In the genomic region with DNA sequence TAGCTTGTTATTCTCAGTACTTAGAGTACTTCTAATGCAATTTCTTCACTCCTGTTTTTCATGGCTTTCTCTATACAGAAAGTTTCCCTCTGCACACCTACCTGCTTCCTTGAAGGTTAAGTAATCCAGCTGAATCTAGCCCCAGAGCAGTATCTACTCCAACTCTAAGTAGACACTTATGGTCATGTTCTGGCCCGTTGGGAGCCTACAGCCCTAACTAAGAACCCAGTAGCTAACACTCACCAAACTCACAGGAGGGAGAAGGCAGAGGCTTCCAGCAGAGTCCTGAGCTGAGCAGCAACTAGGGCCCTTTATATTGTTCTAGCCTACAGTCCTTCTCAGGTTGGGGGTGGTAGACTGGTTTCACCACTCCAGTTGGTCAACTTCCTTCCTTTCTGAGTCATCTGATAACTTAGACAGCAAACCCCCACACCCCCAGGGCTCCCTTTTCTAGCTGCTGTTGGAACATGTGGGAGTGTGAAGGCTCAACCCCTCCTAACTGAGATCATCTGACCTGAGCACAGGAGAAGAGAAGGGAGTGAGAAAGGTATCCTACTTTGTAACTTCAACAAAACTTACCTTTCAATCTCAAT, we compare ENCODE assay signal across 36 mouse cellular contexts. TPM values are rescaled to one million over a fixed set of nuclear protein-coding genes. Genes with fewer than 3 reads are reported as not detected.
DNase-seq lines count a peak whose midpoint lies in the region; ATAC-seq lines count a peak whose summit lies in the region.
"Had no signal": no experiment of that assay in that cellular context is flagged by ENCODE, and none has a peak within 500 bp of the region (broad histone marks: within the 10 kb centered on the region; RNA-seq: fewer than 3 reads in every experiment).

Ivl (minus strand) TSS at position 287 of the 593 bp plus-strand sequence.

- H3K9me3 ChIP-seq in limb, embryonic 15.5 days = no peaks in the 10 kb centered on the region
- H3K9me3 ChIP-seq in limb, embryonic 10.5 days (replicated peaks) = no peaks in the 10 kb centered on the region
- H3K9me3 ChIP-seq: embryonic facial prominence, embryonic 13.5 days; G1E; heart, embryonic 13.5 days; liver, embryonic 15.5 days; megakaryocyte, embryonic 14.5 days; midbrain, embryonic 12.5 days; neural tube, embryonic 12.5 days had no signal

- WGBS in limb, embryonic 15.5 days = 77% methylated on average over 1 of the region's 1 CpGs
- 90% methylated on average over 1 of the region's 1 CpGs for WGBS in limb, embryonic 10.5 days

- H3K27me3 ChIP-seq in limb, embryonic 15.5 days = no peaks in the 10 kb centered on the region
- H3K27me3 ChIP-seq in limb, embryonic 10.5 days (ENCODE audit: low read depth, poor library complexity, severe bottlenecking) = no peaks in the 10 kb centered on the region
- H3K27me3 ChIP-seq: embryonic facial prominence, embryonic 13.5 days; heart, embryonic 13.5 days; liver, embryonic 15.5 days; megakaryocyte, embryonic 14.5 days; midbrain, embryonic 12.5 days; neural tube, embryonic 12.5 days had no signal

- H3K4me1 ChIP-seq in limb, embryonic 15.5 days = no peaks in the 10 kb centered on the region
- H3K4me1 ChIP-seq in limb, embryonic 10.5 days = peaks cover 6% of the 10 kb centered on the region; the same call in 1 of the 2 replicates
- H3K4me1 ChIP-seq: embryonic facial prominence, embryonic 13.5 days; heart, embryonic 13.5 days; liver, embryonic 15.5 days; midbrain, embryonic 12.5 days; neural tube, embryonic 12.5 days had no signal

- H3K9ac ChIP-seq in limb, embryonic 15.5 days = no peak within 1 kb of the TSS
- H3K9ac ChIP-seq: embryonic facial prominence, embryonic 13.5 days; heart, embryonic 13.5 days; hindbrain, embryonic 14.5 days; liver, embryonic 15.5 days; lung, embryonic 14.5 days; midbrain, embryonic 12.5 days; neural tube, embryonic 12.5 days had no signal

- no peaks in the 10 kb centered on the region for H3K36me3 ChIP-seq in limb, embryonic 15.5 days
- H3K36me3 ChIP-seq in limb, embryonic 10.5 days = no peaks in the 10 kb centered on the region
- H3K36me3 ChIP-seq: embryonic facial prominence, embryonic 13.5 days; G1E; heart, embryonic 13.5 days; liver, embryonic 15.5 days; midbrain, embryonic 12.5 days; neural tube, embryonic 12.5 days had no signal

- H3K4me3 ChIP-seq in limb, embryonic 15.5 days = no peak within 1 kb of the TSS
- no peak within 1 kb of the TSS for H3K4me3 ChIP-seq in limb, embryonic 10.5 days
- H3K4me3 ChIP-seq: embryonic facial prominence, embryonic 13.5 days; heart, embryonic 13.5 days; liver, embryonic 15.5 days; megakaryocyte, embryonic 14.5 days; midbrain, embryonic 12.5 days; myocyte; neural tube, embryonic 12.5 days had no signal

- DNase-seq in limb, embryonic 10.5 days (ENCODE audit: low spot score) = no peak
- DNase-seq in 416B (ENCODE audit: low read depth) = peak; percentile 82
- DNase-seq in urinary bladder, postnatal 14 days (ENCODE audit: low spot score) = peak; percentile 63
- DNase-seq in layer of hippocampus, postnatal 36 days = no peak
- DNase-seq in heart, adult 9 months (ENCODE audit: low spot score in 2 of 2) = no peak
- DNase-seq: adrenal gland, adult 8-10 months; cerebellum, adult 9-10 months; cerebellum, postnatal 36 days; embryo, embryonic 11 days; gastrocnemius, postnatal 14 days; heart, adult 18-20 months; heart, postnatal 10 days; kidney, postnatal 4 days; lung, embryonic 14.5 days had no signal

- no peak within 1 kb of the TSS for H3K27ac ChIP-seq in limb, embryonic 15.5 days
- no peak within 1 kb of the TSS for H3K27ac ChIP-seq in limb, embryonic 10.5 days
- H3K27ac ChIP-seq: embryonic facial prominence, embryonic 13.5 days; heart, embryonic 13.5 days; hindbrain, embryonic 14.5 days; kidney, postnatal 0 days; liver, embryonic 15.5 days; midbrain, embryonic 12.5 days; neural tube, embryonic 12.5 days had no signal

- no peak within 1 kb of the TSS for H3K4me2 ChIP-seq in limb, embryonic 15.5 days
- H3K4me2 ChIP-seq: embryonic facial prominence, embryonic 13.5 days; heart, embryonic 13.5 days; hindbrain, embryonic 14.5 days; liver, embryonic 15.5 days; lung, embryonic 14.5 days; midbrain, embryonic 12.5 days; neural tube, embryonic 12.5 days had no signal

- ATAC-seq in limb, embryonic 15.5 days (ENCODE audit: insufficient number of reproducible peaks, low FRiP score, low TSS enrichment, low read depth) = no peak
- 0 out of 2 replicates have a peak, but pooled peaks have one; percentile 32 for ATAC-seq in common myeloid progenitor, adult 5-6 weeks (replicated peaks; ENCODE audit: low read depth, poor library complexity, severe bottlenecking)
- ATAC-seq: forebrain, embryonic 14.5 days; intestine, postnatal 0 days had no signal

RNA-seq across cellular contexts. Expression of gene Ivl, which starts in this region (rescaled TPM):
- 19.2 and 25.9 TPM in 2 replicates for polyA plus RNA-seq in limb, embryonic 15.5 days (2015; fragmentation: Nextera tagmentation; extraction: Ambion mirVana)
- polyA plus RNA-seq in limb, embryonic 10.5 days (2016; fragmentation: Nextera tagmentation; extraction: Ambion mirVana) = not detected in 2 replicates
- not detected in 2 replicates for total RNA-seq in common myeloid progenitor, adult 5-6 weeks (2017)
- not detected for total RNA-seq in layer of hippocampus, postnatal 36 days (2021)
- total RNA-seq: adrenal gland, adult 8-10 months; adrenal gland, postnatal 4 days; gastrocnemius, postnatal 14 days; heart, adult 18-20 months; heart, postnatal 10 days; hematopoietic stem cell, adult 5-6 weeks; layer of hippocampus, adult 8-10 months; layer of hippocampus, postnatal 25 days; left cerebral cortex, postnatal 10 days; liver, adult 2 months had no signal
- polyA plus RNA-seq: embryonic facial prominence, embryonic 13.5 days; forebrain, embryonic 14.5 days; G1E; heart, embryonic 13.5 days; hindbrain, embryonic 14.5 days; limb, embryonic 11.5 days; liver, adult 2 months; liver, embryonic 15.5 days; midbrain, embryonic 12.5 days; midbrain, postnatal 0 days; myocyte had no signal

Comparison
In these comparisons a context has a peak if more than half of its experiments do, and no peak if none do; other contexts are left out.
1. RNA of gene Ivl (polyA plus RNA-seq): 19.2 to 25.9 TPM in limb, embryonic 15.5 days; not detected in limb, embryonic 10.5 days; every median in the first group is over 10 times any median in the second.
2. Peak in ATAC-seq in common myeloid progenitor, adult 5-6 weeks; RNA of the gene not detected or under 1 TPM.
3. DNase-seq: peak in 416B (single experiment) and urinary bladder, postnatal 14 days (single experiment); none in limb, embryonic 10.5 days (single experiment), layer of hippocampus, postnatal 36 days (0 of 2) and heart, adult 9 months (0 of 2).